Mouse (Mus musculus) right cerebral cortex, postnatal 25 days (tissue): ENCODE data around the gene Olfr572.

ENCODE experiments used
- DNase-seq: peaks from one replicate; pipeline ENCODE4 v3.0.0; 2022

Olfr572 gene

GRCm38 (mm10) chr7:102924109-102924508 is at the start of gene Olfr572:
Olfr572 (plus strand) TSS chr7:102924409.
- no peak for DNase-seq

GRCm38 (mm10) chr7:102876822-102877221 is 47.4 kb upstream of the Olfr572 start, which contains the start of gene Olfr568:
Olfr568 (plus strand) TSS chr7:102877122.
- DNase-seq: no peak

DNA sequence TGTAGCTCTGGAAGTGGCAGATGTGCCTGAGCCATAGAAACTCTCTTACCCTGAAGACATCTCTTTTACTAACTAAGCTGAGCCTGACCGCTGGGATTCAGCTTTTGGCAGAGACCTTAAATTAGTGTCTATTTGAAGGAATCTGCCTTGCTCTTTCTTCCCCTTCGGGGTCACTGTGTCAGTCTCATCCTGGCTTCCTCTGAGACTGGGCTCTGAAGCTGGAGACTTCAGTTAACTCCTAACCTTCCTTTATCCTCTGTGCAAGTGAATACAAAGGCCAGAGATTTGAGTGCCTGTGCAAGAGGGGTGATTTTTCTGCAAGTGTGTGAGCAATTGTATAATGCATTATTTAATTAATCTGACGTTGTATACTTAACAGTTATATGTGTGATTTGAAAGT is 33.4 kb upstream of the Olfr572 start, which contains the start of gene Olfr569:
Olfr569 (minus strand) TSS at position 101 of the 400 bp plus-strand sequence.
- no peak for DNase-seq

GRCm38 (mm10) chr7:102915261-102915660 is 8.9 kb upstream of the Olfr572 start:
- no peak for DNase-seq

GRCm38 (mm10) chr7:102916405-102916804 is 7.8 kb upstream of the Olfr572 start:
- DNase-seq: no peak

GRCm38 (mm10) chr7:102917032-102917875 is 7.0 kb upstream of the Olfr572 start, which contains the start of gene Olfr571:
Olfr571 (minus strand) TSS chr7:102917536.
- no peak for DNase-seq

DNA sequence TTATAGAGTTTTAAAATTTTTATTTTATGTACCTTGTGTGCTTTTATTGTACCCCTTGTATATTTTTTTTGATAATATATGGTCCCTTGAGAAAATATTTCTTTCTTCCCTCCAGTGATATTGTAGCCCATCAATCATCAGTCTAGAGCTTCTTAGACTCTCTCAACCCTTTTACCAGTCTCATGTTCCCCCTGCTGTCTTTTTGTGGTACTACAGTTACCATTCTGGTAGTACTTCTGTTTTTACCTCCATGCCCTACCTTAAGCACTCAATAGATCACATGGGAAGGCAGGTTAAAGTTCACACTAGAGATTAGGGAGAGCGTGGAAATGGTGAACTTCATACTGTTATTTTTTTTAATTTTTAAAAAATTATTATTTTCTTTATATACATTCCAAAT is 4.6 kb upstream of the Olfr572 start:
- no peak for DNase-seq

- DNase-seq: no peak
Measured at GRCm38 (mm10) chr7:102927105-102927504, 2.9 kb downstream of the Olfr572 start.

DNA sequence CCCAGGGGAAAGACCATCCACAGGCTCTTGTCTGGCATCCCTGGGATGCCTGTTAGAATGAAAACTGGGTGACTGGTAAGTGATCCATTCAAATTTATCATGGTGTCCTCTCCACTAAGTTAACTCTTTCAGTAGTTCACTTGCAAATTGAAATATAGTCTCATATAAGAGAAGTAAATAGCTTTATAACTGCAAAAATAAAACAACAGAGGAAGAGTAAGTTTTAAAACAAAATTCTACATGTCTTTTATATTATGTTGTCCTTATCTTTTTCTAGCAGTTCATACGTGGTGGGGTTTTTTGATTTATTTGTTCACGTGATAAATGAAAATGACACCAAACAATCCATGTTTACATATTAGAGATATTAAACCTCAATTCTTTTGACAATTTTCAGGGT is 18.3 kb downstream of the Olfr572 start, which contains the start of gene Olfr573-ps1:
Olfr573-ps1 (minus strand) TSS at position 101 of the 400 bp plus-strand sequence.
- DNase-seq: no peak

DNA sequence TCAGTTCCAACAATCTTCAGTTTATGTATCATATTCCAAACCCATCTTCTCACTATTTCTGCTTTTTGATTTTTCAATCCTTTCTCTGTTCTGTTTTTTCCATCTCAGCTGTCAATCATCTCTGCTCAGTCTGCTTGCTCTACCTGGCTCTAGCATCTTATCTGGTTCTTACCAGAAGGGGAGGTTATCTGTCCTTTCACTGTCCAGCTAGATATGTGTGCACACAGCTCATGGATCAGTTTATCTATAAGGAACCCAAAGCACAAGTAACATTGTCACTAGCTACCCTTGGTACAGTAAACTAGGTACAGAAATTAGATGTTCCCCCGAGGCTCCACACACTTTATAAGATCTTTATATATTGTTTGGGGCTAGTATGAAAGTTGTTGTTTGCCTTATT is 19.2 kb downstream of the Olfr572 start:
- no peak for DNase-seq

- DNase-seq: no peak
Measured at GRCm38 (mm10) chr7:102948167-102948566, 24.0 kb downstream of the Olfr572 start, which contains the start of gene Olfr574. Olfr574 (plus strand) TSS chr7:102948467.

DNA sequence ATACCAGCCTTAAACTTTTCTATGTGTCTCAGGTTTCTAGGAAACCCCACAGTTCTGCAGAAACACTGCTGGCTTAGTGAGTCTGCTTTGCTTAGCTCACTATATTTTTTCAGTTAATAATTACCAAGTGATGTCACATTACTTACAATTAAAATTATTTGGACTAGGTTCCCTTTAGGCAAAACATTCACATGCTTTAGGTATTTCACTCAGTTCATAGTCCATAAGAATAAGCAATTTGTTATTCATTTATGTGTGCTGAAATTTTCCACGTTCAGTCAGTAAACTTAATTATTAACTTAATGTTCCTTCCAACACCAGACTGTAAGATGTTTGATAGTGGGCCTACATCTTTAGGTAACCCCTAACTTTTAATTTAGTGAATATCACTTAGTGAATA is 26.5 kb downstream of the Olfr572 start:
- DNase-seq: no peak

DNA sequence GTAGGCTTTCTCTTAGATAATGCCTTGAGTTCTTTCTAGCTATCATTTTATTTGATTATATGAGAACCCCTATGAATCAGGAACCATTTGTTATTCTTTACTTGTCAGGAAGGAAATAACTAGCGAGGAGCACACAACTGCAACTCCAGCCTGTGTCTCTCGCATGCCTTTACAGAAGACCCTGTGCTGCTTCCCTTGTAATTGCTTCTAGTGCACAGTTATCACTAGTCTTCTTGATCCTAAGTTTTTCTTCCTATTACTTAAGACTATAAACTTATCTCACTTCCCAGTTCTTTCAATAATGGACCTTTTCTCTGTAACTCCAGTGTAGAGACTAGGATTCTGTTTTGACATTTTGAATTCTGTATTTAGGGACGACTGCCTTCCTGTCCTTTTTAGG is 33.9 kb downstream of the Olfr572 start:
- no peak for DNase-seq

- no peak for DNase-seq
Measured at GRCm38 (mm10) chr7:102958593-102958992, 34.4 kb downstream of the Olfr572 start, which contains the start of gene Olfr575. Olfr575 (minus strand) TSS chr7:102958775.

DNA sequence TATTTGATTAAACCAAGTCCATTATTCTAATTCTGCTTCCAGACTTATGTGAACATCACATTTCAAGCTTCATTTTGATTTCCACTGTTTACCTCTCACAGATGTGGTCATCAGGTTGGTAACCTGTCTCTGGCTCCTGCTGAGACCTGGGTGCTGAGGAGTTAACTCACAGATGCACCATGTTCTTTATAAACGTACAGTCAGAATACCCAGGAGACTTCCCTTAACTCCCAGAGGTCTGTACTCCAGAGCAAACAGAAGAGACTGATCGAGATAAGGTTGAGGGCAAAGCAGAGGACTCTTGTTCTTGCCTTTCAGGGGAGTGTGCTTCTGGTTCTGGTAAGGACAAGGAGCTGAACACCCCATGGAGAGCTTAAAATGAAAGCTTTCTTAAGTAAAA is 38.2 kb downstream of the Olfr572 start, which contains the start of gene Olfr576:
Olfr576 (plus strand) TSS at position 301 of the 400 bp plus-strand sequence.
- no peak for DNase-seq

GRCm38 (mm10) chr7:102974399-102974798 is 50.2 kb downstream of the Olfr572 start:
- no peak for DNase-seq

DNA sequence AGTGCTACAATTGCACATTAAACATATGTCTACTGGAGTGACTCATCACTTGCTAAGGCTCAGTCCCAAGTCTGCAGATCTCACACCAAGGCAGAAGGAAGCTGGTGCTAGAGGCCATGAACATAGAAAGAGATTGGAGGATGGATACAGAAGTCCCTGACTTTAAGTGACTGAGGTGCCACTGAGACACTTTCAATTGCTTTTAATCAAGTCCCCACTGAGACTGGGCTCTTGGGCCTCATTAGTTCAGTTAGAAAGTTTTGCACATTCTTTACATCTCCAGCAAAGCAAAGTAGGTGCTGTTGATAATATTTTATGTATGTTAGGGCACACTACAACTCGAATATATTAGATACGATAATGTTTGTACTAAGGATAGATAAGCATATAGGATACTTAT is 51.6 kb downstream of the Olfr572 start, which contains the start of gene Olfr577:
Olfr577 (minus strand) TSS at position 101 of the 400 bp plus-strand sequence.
- DNase-seq: no peak
